Mouse (Mus musculus): ENCODE measurements around the gene Dmrtc2.
"Not testable (repeated sequence)": the region's sequence is repeated elsewhere in the genome, so short reads cannot be mapped to it uniquely, and the experiment has no call there.

The Dmrtc2 gene

DNA sequence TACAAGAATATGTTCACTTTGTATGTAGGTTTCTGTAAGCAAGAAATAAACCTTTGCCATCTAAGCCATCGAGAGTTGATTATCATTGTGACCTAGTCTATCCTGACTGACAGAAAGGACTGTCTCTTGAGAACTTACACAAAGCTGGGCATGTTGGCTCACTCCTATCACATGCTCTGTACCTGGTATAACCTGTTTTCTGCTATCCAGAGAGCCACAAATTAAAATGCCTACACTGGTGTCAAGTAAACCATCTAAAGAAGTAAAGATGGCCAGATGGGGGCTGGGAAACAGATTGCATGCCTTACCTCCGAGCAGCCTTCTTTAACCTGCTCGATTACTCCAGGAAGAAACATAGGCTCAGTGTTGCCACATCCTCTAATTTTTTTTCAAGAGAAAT is 7.7 kb downstream of the Dmrtc2 start:
- DNase-seq: no peak

DNA sequence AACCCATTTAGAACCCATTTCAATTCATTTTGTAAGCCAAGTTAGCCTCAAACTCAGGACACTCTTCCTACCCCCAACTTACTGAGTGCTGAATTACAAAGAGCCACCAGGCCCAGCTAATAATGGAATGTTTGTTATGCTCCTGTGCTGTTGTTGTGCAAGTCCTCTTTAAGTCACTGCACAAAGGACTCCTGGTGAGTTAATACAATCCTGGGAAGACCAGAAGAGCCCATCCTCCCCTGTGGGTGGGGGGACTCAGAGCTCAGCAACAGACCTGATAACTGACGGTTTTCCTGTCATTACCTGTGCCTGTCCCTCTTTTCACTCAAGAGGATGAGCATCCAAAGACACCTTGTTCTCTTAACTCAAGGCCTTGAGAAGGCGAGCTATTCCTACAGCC is 9.8 kb downstream of the Dmrtc2 start:
- DNase-seq: no peak

DNA sequence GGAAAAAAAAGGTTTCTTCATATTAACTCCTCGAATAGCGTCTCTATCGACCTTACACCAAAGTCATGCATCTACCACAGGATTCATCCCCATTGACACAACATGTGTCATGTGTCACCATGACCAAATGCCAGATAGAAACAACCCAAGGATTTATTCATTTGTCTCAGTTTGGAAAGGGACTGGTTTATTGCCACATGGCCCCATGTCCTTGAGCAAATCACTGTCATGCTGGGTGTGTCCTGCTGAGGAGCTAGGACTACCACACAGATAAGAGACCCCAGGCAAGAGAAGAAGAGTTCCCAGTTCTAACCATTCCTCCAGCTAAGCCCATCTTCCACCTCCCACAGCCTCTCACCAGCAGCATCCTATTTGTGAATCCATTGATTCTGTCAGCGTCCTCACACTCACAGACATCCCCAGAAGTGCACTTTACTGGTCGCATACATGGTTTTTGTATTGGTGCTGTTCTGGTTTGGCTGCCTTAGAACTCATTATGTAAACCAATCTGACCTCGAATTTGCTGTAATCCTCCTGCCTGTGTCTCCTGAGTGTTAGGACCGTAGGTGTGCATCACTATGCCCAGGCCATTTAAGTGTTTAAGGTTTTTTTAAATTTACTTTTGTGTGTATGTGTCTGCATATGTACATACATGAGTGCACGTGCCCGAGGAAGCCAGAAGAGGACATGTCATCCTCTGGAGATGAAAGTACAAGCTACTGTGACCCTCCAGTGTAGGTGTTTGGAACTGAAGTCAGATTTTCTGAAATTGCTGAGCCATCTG is 12.8 kb downstream of the Dmrtc2 start:
- no peak for DNase-seq

DNA sequence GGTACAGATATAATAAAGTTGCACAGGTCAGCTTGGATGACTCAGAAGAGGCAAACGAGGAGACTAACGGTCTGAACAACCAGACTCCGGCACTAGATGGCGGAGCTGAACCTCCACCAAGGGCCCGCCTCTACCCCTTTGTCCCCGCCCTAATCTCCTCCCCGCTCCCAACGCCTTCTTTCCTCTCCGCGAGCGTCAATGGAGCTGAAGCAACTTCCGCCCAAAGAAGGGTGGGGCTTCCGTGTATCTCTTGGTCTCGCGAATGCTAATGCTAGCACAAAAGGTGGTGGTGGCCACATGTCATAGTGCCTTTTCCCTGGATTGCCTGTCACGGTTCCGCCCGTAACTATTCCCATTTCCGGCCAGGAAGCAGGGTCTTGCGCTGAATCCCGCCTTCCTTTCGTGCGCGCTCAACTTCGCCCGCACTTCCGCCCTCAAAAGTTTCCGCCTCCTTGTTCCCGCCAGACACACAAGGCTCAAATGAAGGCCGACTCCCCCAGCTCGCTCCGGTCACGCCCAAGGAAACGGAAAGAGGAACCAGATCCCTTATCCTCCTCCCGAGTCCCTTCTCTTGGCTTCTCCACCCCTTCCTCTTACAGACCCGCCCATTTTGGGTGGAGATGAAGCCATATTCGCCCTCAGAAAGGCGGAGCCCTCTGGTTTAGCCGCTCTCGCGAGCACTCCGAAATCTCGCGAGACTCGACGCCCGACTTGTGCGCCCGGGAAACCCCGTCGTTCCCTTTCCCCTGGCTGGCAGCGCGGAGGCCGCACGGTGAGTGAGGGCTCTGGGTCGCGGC is 14.2 kb downstream of the Dmrtc2 start, which contains the start of gene Rps19:
TSS of gene Rps19 (plus strand) at position 476 of the 797 bp plus-strand sequence.
- peak; percentile 99 for DNase-seq

DNA sequence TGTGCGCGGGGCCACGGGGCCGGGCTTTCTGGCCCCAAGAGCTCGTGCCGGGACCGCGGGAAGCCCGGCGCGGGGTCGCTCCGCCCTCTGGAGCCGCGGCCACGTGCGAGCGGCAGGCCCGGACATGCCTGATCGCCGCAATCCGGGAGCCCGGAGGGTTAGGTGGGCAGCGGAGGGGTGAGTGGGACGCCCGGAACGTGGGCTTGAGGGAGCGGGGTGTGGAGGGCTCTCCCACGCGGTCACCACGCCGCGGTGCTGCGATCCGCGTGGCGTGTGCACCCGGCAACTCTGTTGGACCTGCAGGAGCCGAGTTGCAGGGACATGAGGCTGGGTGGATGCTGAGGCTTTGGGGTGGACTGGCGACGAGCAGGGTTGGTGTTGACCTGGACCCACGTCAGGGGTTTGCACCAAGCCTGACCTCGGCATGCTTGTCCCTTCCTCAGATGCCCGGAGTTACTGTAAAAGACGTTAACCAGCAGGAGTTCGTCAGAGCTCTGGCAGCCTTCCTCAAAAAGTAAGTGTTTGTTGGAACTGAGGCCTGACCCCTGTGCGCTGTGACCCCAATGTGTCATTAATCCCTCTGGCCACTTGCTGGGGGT is 14.9 kb downstream of the Dmrtc2 start:
- DNase-seq: no peak

DNA sequence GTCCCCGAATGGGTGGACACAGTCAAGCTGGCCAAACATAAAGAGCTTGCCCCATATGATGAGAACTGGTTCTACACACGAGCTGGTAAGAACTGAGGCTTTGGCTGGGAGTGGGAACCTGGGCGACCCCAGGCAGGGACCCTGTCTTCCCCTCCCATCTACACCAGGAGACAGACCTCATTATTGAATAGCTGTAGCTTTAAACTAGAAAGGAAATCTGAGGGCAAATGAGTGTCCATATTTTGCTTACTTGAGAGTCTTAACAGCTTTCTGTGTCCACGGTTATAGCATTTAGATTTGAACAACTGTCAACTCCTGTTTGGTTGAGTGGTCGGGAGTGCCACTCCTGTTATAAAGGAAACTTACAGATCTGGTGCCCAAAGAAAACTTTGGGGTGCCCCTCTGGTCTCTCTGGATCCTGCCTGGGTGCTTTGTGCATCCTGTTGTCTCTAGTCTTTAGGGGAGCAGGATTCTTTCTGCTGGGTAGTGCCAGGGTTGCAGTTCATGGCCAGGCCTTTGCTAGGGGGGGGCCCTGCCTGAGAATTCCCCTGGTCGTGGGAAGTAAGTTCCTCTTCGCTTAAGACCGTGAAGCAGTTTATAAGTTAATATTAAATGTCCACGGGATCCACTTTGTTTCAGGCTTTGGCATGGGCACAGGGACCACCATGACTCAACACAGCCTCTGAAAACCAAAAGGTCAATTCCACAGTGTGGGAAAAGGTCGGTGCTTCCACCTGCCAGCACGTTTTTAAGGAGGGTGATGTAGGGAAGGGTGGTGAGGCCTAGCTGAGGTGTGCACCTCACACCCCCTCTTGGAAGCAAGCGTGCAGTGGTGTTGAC is 15.8 kb downstream of the Dmrtc2 start:
- no peak for DNase-seq

DNA sequence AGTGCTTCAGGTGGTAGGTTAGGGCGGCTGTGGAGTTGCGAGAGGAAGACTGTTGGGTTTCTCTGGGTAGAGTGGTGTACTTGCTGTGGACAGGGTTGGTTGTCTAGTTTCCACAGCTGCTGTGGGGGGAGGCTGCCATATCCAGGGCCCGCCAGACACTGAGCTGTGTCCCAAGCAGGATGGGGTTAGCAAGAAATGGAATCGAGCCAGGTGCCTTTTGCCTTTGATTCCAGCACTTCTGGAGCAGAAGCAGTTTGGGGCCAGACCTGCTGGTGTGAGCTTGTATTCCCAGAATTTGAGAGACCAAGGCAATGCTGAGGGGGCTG is 16.4 kb downstream of the Dmrtc2 start:
- DNase-seq: no peak

DNA sequence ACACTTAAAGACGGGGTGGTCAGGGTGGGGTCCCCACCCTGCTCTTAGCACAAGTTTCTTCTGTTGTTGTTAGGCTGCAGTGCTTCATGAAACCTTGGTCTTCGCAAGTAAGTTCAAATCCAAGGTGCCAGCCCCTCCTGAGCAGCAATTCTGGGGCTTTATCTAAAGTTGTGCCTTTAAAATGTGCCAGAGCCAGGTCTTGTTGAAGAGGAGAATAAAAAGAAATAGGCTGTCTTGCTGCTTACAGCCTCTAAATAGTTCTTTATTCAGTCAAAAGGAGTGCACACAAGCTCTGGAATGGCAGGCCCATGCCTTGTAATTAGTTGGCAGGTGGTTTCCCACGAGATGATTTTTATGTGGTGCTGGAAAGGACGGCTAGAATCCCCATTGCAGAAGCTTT is 17.2 kb downstream of the Dmrtc2 start:
- no peak for DNase-seq

DNA sequence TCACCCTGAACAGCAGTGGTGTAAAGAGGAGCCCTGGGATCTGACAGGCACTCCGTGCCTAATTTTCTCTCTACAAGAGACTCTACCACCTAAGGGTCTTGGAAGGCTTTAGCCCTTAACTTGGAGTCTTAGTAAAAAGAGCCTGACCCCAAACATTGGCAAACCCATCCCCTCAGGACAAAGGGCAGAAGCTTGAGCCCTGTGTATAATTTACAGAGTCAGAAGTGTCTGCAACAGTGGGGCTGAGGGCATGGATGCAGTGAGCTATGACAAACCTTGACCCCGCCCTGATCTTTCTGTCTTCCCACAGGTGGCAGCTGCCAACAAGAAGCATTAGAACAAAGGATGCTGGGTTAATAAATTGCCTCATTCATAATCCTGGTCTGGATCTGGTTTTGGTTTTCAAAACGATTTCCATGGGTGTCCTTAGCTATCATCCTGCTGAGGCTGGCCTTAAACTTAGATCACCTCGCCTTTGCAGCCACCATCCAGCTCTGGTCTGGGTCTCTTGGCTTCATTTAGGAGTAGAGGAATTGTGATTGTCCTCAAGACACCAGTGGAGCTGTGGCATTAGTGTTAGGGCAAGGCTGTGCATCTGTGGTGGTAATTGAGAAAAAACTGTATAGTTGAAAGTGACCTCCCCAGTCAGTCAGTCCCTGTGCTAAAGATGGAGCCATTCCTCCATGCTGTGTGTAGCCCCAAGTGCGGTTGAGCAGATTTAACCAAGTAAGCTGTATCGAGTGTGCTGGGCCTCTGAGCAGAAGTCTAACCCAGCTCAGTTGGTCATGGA is 19.8 kb downstream of the Dmrtc2 start:
- DNase-seq: no peak

DNA sequence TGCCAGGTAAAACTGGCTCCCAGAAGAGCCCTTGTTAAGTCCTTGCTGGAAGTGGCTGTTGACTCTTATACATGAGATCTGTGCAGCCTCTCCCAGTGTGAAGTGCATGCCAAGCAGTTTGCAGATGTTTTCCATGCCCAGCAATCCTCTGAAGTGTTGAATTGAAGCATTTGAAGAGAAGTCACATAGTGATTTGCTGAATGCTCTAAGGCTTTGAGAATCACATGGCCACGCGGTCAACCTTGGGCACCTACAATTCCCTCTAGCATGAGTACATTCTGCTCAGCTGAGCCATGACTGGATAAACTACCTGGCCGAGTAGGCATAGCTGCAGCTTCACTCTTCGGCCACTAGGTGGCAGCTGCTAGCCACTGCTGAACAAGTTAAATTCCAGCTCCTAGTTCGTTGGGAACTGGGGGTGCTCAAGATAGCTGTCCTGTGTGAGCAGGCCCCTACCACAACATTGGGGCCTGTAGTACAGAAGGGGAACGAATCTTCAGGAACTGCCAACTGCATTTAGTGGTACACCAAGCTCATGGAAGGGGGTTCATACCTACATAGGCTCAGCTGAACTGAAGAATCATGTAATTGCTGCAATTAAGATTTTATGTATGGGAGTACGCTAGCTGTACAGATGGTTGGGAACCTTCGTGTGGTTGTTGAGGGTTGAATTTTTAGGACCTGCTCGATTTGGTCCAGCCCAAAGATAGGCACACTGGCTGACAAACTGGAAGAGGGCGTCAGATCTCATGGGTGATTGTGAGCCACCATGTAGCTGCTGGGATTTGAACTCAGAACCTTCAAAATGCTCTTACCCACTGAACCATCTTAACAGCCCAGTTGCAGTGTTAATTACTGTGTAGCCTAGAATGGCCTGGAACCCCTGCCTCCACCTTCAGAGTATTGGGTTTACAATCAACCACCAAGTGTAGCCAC is 20.7 kb downstream of the Dmrtc2 start:
- peak; percentile 58 for DNase-seq

DNA sequence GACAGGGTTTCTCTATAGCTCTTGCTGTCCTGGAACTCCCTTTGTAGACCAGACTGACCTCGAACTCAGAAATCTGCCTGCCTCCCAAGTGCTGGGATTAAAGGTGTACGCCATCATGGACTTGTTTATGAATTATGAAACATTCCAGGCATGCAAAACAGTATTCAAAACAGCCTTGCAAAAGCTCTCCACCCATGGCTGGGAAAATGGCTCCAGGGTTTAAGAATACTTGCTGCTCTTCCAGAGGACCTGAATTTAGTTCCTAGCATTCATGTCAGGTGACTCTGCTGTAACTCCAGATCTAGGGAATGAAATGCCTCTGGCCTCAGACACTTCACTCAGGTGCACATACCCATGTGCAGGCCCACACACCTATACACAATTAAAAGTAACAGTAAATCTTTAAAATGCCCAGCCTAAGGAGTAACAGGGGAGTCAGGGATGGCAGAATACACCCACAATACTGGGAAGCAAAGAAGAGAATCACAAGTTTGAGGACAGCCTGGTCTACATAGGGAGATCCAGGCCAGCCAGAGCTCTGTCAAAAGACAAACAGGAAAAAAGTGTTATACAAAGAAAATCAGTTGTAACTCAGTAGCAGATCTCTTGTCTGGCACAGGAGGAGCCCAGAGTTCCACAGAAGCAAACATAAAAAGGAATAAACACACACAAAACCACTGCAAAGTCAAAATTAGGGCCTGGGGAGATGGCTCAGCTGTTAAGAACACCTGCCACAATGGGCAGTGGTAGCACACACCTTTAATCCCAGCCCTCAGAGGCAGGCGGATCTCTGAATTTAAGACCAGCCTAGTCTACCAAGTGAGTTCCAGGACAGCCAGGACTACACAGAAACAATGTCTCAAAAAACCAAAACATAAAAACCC is 21.6 kb downstream of the Dmrtc2 start:
- no peak for DNase-seq

DNA sequence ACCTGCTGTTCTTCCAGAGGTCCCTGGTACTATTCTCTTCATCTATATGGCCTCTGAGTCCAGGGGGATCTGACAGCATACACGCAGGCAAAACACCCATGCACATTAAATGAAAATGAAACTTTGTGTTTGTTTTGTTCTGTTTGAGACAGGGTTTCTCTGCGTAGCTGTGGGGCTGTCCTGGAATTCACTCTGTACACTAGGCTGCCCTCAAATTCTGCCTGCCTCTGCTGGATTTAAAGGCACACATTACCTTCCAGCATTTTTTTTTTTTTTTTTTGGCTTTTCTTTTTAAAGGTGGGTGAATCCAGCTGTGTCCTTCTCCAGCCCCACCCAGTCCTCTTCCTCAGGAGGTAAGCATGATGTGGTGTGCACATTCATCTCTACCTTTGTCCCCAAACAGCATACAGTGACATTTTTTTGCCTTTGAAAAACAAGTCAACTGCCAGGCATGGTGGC is 22.3 kb downstream of the Dmrtc2 start:
- no peak for DNase-seq

DNA sequence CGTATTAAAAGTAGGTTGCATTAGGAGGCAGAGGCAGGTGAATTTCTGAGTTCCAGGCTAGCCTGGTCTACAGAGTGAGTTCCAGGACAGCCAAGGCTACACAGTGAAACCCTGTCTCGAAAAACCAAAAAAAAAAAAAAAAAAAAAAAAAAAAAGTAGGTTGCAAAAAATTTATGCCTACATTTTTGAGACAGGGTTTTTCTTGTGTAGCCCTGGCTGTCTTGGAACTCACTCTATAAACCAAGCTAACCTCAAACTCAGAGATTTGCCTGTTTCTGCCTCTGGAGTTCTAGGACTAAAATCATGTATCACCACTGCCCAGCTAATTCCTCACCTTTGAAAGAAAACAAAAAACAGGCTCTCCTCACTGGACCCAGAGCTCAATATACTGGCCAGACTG is 25.9 kb downstream of the Dmrtc2 start:
- not testable (repeated sequence) for DNase-seq

DNA sequence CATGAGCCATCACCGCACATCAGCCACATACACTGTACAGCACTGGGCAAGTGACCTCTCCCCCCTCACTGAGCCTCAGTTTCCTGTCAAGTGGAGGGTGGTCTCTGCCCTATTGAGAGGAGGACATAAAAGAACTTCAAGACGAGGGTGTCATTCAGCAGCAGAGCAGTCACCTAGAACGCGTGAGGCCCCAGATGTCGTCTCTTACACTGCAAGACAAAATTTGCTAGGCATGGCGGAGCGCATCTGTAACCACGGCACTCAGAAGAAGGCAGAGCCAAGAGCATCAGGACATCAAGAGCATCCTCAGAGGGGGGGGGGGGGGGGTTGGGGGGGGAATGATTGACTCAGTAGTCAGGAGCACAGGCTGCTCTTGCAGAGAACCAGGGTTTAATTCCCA is 26.4 kb downstream of the Dmrtc2 start:
- no peak for DNase-seq

DNA sequence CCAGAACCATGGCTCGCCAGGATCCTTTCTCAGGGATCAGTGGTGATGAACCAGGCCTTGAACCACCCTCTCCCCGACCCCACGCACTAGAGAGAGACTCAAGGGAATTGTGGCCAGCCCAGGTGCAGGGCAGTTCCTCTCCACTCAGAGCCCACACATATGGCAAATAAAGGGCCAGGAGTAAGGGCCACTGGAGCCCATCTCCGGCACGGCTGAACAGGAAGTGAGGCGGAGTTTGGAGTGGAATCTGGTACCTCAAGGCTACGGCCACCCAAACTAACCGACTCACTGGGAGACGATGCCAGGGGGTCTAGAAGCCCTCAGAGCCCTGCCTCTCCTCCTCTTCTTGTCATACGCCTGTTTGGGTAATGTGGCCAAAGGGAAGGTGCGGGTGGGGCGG is 27.4 kb downstream of the Dmrtc2 start, which contains the start of gene Cd79a:
TSS of gene Cd79a (plus strand) at position 158 of the 400 bp plus-strand sequence.
- DNase-seq: no peak

DNA sequence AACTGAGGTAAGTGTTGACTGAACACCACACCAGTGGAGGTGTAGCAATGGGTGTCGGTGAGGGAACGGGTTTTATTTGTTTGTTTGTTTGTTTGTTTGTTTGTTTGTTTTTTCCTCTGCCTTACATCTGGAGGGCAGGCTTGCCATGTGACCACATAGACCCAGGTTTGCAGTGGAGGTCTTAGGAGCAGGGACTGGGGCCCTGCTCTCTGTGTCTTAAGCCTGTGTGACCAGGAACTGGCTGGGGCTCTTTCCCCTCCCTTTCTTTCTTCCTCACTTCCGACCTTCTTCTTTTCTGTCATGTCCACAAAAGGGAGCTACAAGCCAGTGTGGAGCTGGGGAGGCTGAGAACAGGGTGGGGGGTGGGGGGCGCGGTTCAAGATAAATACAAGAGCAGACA is 28.1 kb downstream of the Dmrtc2 start:
- DNase-seq: no peak

DNA sequence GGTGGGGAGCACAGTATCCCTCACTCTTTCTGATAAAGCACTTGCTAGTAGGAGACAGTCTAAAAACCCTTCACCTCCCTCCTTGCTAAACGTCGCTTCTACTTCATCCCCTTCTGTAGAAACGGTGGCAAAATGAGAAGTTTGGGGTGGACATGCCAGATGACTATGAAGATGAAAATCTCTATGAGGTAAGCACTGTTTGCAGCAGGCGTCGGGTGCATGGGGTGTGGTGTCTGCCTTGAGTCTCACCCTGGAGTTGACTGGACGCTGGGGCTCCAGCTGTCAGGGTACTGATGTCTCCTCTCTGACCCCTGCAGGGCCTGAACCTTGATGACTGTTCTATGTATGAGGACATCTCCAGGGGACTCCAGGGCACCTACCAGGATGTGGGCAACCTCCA is 31.3 kb downstream of the Dmrtc2 start:
- no peak for DNase-seq

DNA sequence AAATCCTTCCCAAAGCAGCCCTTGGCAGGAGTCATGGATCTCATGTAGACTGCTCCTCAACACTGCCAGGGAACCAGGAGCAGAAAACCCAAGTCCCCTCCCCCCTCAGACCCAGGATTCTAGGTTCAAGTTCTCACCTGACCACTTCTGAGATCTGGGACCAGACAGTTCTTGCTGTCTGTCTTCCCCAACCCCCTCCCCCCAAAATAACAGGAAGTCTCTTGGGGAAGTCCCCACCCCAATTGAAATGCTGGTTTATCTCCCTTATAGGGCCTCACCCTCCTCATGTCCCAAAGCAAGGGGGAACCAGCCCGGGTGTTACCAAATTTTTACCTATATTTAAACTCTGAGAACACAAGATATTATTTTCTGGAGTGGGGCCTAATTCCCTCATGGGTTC is 32.0 kb downstream of the Dmrtc2 start:
- DNase-seq: no peak

DNA sequence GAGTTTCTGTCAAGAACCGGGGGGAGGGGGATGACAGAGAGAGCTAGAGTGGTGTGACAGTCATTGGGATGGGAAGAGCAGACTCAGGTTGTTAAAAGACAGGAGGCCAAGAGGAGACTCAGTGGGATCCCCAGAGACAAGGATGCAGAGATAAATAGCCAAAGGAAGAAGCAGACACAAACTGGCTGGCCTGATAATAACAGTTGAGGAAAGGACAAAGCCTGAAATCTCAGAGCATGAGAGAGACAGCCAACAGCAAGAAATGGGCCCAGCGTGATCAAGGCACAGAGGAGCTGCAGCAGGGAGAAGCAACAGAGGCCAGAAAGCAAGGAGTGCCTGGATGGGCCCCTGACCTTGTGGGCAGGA is 32.4 kb downstream of the Dmrtc2 start:
- no peak for DNase-seq

All from right cerebral cortex, postnatal 14 days (tissue).